Mouse (Mus musculus): ENCODE measurements around the gene Sema7a.

DNA sequence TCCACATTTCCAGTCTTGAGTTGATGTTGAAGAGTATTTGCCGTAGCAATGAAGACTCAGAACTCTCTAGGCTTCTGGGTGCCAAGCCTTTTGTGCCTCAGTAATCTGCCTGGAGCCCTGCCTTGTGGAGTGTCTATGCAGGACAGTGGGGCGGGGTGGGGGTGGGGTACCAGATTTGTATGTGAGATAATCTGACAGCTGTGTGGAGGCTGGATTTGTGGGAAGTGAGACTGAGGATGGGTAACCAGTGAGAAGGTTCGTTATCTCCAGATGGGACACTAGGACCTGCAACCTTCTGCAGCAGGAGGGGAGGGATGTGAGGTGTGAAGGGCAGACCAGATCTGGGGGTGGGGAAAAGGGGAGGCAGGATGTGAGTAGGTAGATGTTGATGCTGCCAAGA lies 7.7 kb upstream of the Sema7a start:
- TF ChIP-seq ZNF384 (IDR thresholded peaks at IDR 0.05; ENCODE audit: low read depth, low read length) (no peak), CHD2 (IDR thresholded peaks at IDR 0.05; ENCODE audit: low read depth, low read length) (no peak), MAFK (IDR thresholded peaks at IDR 0.05; ENCODE audit: insufficient read depth, low read depth, low read length) (no peak), ZC3H11A (IDR thresholded peaks at IDR 0.05; ENCODE audit: borderline replicate concordance, low read depth, low read length) (no peak), HCFC1 (IDR thresholded peaks at IDR 0.05; ENCODE audit: borderline replicate concordance, insufficient read depth, low read length) (no peak)

Measured in ES-E14 (cell line).